Mouse (Mus musculus): ENCODE data around the gene Nfkb1.

Gene Nfkb1

GRCm38 (mm10) chr3:135629830-135630355 is 61.5 kb downstream of the Nfkb1 start:
- DNase-seq, result no peak

DNA sequence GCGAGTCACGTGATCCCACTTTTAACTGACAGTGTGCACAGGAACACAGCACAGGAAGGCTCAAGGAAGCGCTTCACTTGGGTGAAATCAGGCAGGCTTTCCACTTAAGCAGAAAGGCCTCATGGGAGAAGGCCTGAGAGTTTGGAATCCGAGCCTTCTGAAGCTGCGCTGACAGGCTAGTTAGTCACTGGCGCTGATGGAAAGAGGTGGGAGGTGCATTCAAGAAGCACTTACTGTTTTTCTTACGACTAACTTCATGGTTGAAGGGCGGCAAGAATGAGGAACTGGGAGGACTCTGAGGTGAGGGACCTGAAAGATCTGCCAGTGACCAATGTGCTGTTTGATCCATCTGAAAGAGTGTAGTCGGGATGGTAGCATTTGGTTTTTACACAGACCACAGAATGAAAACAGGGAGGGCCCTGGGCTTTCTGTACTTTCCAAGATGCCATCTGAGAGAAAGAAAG is 62.6 kb downstream of the Nfkb1 start:
- no peak for DNase-seq

GRCm38 (mm10) chr3:135628000-135628705 is 63.2 kb downstream of the Nfkb1 start:
- no peak for DNase-seq

GRCm38 (mm10) chr3:135625290-135625689 is 66.1 kb downstream of the Nfkb1 start:
- no peak for DNase-seq

DNA sequence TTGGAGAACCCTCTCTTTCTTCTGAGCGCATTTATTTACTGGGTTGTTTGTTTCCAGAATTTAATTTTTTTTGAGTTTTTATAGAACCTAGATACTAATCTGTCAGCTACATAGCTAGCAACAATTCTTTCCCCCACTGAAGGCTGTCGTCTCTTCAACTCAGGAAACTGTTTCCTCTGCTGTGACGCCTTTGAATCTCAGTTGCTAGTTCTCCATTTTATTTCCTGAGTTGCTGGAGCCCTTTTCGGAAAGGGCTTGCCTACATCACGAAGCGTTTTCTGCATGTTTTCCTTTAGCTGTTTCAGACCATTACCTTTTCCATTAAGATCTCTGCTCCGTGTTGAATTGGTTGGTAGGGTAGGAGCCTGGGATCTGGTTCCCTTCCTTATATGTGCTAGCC is 74.6 kb downstream of the Nfkb1 start:
- DNase-seq, result no peak

DNA sequence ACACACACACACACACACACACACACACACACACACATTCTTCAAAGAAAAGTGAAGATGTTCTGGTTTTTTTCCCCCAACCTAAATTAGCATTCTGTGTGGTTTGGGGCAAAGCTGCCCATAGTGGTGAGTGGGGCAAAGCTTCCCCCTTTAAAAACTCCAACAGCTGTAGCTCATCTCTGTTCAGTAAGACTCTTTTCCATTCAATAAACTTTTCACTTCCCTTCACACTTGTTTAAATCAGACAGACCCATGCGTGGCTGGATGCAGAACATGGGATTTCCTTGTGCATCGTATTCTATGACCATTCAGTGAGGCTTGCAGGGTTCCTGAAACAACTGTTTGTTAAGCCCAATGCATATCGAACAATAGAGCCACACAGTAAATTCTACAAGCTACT is 77.0 kb downstream of the Nfkb1 start:
- DNase-seq, result no peak

GRCm38 (mm10) chr3:135610221-135610620 is 81.1 kb downstream of the Nfkb1 start:
- no peak for DNase-seq

DNA sequence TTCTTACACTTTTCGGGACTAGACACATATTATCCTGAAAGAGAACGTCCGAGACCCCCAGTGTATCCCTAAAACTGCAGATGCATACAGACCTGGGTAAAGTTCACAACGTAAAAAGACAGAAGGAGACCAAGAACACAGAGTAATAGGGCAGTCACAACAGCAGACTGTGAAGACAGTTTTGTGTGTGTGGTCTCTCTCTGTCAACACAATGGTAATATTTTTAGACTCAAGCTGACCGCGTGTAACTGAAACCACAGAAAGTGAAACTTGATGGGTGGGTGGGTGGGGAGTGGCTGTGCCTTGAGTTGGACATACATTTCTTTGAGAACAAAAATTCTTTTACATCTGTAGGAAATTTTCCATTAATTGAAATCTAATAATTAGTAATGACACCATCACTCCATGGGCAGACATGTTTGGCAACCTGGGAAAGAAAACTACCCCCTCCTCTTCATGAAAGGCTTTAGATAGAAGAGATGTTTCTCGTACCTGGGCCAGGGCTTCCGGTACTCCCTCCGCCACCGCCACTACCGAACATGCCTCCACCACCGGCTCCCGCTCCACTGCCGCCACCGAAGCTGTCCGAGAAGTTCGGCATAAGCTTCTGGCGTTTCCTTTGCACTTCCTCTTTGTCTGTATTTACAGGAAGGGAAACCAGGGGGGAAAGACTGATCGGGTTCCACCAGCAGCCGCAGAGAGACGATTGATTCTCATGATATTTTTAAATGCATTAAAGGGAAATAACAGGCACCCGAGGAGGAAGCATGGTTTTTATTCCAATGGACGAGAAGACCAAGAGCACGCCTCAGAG is 83.5 kb downstream of the Nfkb1 start:
- no peak for DNase-seq

DNA sequence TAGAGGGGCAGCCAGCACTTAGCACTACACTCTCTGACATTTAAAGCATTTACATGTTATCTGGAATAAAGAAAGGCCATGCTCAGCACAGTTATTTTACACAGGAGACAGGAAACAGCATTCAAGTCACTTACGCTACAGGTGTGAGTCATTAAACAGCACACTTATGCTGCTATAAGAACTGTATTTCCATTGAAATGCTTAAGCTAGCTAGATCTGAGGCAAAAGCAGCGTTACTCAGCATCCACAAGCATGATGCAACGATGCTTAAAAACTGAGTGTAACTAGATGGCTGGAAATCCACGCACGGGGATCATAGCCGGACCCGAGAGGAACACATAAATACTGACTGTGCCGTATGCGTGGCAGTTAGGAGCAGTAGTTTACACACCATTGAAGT is 84.3 kb downstream of the Nfkb1 start:
- DNase-seq, result no peak

GRCm38 (mm10) chr3:135606592-135606991 is 84.8 kb downstream of the Nfkb1 start:
- DNase-seq, result no peak

DNA sequence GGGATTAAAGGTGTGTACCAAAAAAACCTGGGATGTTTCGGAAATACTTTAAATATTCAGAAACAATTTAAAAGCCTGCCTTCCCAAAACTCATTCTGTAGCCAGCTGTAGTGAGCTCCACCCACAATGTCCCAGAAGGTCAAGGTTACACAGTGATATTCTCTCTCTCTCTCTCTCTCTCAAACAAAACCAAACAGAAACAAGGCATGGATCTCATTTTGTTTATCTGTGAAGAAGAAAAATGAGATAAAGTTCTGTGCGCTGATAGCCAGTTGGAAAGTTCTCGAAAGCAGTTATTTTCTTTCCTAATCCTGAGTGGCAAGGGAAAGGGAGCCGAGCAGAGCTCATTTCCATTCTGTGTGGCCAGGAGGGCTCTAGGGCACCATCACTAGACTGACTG is 85.9 kb downstream of the Nfkb1 start:
- DNase-seq, result no peak

GRCm38 (mm10) chr3:135604626-135605417 is 86.5 kb downstream of the Nfkb1 start:
- no peak for DNase-seq

- DNase-seq, result no peak
These were observed 88.6 kb downstream of the Nfkb1 start for GRCm38 (mm10) chr3:135602731-135603130.

DNA sequence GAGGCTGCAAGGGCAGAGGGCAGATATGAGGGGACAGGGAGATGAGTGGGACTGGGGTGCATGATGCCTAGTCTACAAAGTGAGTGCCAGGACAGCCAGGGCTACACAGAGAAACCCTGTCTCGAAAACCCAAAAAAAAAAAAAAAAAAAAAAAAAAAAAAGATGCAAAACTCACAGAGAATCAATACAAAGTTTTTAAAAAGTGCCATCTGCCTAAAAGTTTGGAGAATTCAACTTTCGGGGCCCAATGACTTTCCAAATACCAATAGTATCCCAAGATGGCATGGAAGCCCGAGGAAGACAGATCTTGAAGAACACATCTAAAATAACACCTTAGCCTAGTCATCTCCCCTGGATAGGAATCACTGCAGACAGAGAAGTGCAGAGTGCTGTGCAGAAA is 93.0 kb downstream of the Nfkb1 start:
- DNase-seq, result no peak

- no peak for DNase-seq
These were observed 94.3 kb downstream of the Nfkb1 start for GRCm38 (mm10) chr3:135597014-135597413.

DNA sequence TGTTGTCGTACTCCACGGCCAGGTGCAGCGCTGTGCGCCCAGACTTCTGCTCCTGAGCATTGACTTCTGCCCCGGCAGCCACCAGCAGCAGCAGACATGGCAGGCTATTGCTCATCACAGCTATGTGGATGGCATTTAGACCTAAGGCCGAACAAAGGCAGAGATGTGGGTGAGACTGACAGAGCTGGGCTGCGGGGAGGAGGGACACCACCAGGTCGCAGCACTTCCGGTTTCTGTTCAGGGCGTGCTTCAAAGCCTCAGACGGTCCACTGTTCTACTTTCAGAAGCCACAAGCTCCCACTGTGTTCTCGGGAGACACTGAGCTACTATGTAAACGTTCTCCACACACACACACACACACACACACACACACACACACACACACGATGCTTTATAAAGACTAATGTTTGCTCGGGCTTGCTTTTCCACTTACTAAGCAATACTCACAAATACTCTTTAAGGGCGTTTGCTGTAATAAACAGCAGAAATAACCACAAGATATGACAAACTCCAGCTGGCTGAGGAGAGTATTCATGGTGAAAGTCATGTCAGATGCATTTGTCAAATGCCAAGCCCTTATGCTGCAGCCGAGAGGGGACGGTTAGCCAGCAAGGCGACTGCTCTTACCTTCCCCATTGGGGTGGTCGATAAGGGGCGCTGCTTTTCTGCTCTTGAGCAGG is 97.0 kb downstream of the Nfkb1 start:
- DNase-seq, result no peak

DNA sequence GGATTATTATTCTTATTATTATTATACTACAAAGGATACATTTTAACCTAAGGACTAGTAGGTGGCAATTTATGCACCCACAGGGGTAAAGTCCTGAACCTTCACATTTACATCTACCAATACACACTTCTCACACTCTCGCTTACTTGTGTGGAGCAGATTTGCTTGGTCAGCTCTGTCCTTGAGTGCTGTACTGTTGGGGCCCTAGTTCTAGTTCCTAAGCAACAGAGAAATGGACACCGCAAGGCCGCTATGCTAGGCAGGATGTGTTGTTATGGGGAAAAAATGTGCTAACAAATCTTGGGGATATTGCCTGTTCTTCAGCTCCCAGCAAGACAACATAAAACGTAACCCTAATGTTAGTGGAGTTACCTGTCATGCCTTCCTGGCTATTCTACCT is 99.3 kb downstream of the Nfkb1 start:
- no peak for DNase-seq

DNA sequence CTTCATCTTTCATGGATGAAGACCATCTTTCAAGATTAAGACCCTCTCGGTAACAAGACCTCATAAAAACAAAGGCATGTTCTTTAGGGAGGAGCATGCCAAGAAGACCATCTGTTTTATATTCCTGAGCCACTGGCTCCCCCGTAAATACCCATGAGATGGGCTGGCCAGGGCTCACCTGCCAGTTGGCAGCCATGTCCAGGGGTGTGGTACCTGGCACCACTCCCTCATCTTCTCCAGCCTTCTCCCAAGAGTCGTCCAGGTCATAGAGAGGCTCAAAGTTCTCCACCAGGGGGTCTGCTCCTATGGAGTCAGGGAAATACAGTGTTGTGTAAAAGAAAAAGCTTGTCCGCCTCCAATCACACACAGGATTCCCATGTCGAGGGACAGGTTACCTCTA is 100.0 kb downstream of the Nfkb1 start:
- DNase-seq, result no peak

DNA sequence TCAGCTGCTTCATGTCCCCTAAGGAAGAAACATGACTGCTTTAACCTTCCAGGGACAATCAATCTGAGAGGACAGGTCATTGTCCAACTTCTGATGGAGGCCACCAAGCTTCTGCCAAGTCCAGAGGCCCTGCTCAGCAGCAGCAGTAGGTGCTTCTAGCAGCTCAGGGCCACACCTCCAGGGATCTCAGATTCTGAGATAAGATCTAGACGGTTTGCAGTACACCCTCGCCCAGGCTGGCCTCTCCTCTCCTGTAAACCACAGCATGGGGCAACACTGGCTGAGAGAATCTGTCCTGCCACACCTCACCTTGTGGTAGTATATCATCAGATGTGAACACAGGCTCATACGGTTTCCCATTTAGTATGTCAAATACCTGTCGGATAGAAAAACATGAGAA is 100.9 kb downstream of the Nfkb1 start:
- DNase-seq, result no peak

GRCm38 (mm10) chr3:135586471-135586880 is 104.9 kb downstream of the Nfkb1 start:
- DNase-seq, result no peak

DNA sequence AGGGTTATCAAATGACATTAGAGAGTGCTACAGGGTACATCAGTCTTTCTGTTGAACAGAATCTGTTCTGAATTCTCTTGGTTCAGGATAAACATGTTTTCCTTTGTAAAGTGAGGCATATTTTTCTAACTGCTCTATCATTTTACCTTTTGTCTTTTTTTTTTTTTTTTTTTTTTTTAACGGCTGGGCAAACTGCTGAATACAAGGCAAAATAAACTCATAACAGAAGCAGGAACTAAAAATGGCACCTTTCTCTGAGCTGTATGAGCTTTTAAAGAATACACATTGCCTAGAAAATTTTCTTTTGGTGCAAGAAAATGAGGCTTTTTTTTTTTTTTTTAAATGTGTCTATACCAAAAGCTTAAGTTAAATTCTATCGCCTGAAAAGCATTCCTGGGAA is 105.3 kb downstream of the Nfkb1 start:
- DNase-seq, result no peak

GRCm38 (mm10) chr3:135585482-135585881 is 105.9 kb downstream of the Nfkb1 start:
- DNase-seq, result no peak

DNA sequence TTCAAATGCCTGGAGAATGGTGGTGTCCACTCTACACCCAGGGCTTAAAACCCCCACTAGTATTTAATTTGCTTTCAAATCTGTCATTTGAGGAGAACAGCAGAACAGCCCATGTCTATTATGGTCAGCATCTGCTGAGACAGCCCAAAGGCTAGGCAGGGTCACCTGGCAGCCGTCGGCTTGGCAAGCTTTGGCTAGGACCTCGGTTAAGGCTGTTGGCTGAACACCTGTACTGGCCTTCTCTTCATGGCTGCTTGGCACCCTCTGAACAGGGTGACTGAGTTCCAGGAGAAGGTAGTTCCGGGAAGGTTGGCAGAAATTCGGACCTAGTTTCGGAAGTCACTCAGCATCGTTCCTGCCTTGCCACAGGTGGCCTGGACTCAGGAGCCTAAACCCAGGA is 109.1 kb downstream of the Nfkb1 start:
- DNase-seq, result peak; percentile 17

Measured in cerebellum, adult 9-10 months (tissue).